Mouse (Mus musculus) hindbrain, postnatal 0 days (tissue): ENCODE data around the gene Mypn. TPM values are rescaled to one million over a fixed set of nuclear protein-coding genes. Genes with fewer than 3 reads are reported as not detected.

ENCODE experiments used
- ATAC-seq: fragments of 200-750 bp; cut with Nextera tagmentation; 2 replicates; pipeline ENCODE4 v1.8.0; 2017; ENCODE audit warnings: mild to moderate bottlenecking, moderate TSS enrichment, moderate library complexity
- DNase-seq: peaks from one replicate; pipeline ENCODE4 v3.0.0-alpha.2; 2015; ENCODE audit warnings: low spot score
- H3K27ac ChIP-seq: fragments of 300-500 bp; sonication (generic); 2 replicates; pipeline ENCODE4 v1.5.1; 2014; ENCODE audit warnings: mild to moderate bottlenecking
- H3K27me3 ChIP-seq: fragments of 300-500 bp; sonication (generic); 2 replicates; pipeline ENCODE4 v1.6.1; 2014; ENCODE audit warnings: low read length, mixed read lengths; ENCODE audit not compliant: insufficient read depth
- H3K36me3 ChIP-seq: fragments of 300-500 bp; sonication (generic); 2 replicates; pipeline ENCODE4 v1.6.1; 2014; ENCODE audit warnings: low read length, mixed read lengths; ENCODE audit not compliant: insufficient read depth
- H3K4me1 ChIP-seq: fragments of 300-500 bp; sonication (generic); 2 replicates; pipeline ENCODE4 v1.6.1; 2014; ENCODE audit warnings: antibody characterized with exemption, low read length, mixed read lengths; ENCODE audit not compliant: insufficient read depth
- H3K4me2 ChIP-seq: fragments of 300-500 bp; sonication (generic); 2 replicates; pipeline ENCODE4 v1.6.1; 2014; ENCODE audit warnings: low read depth, mild to moderate bottlenecking, low read length, moderate library complexity, mixed read lengths
- H3K4me3 ChIP-seq: fragments of 300-500 bp; sonication (generic); 2 replicates; pipeline ENCODE4 v1.5.1; 2014; ENCODE audit warnings: low read length
- H3K9ac ChIP-seq: fragments of 300-500 bp; sonication (generic); replicated peaks from 2 replicates; pipeline ENCODE4 v1.6.1; 2014; ENCODE audit warnings: mild to moderate bottlenecking, low read length, moderate library complexity, mixed read lengths
- H3K9me3 ChIP-seq: fragments of 300-500 bp; sonication (generic); 2 replicates; pipeline ENCODE4 v1.6.1; 2016; ENCODE audit warnings: low read length, mixed read lengths
- CTCF ChIP-seq: IDR thresholded peaks from 2 replicates; pipeline ENCODE4 v1.5.1; 2016; ENCODE audit warnings: antibody characterized with exemption, control low read depth, low read depth
- WGBS: fragments of 180-500 bp; shearing (Covaris S2); extraction: QIAGEN DNeasy Blood & Tissue Kit; methylation state at CpG from one replicate; pipeline ENCODE4 v1.1.7; 2014; 5-methylcytosine and 5-hydroxymethylcytosine counted together
- polyA plus RNA-seq: library from polyadenylated mRNA; unstranded; fragments of >200 nt; fragmentation: Nextera tagmentation; extraction: Ambion mirVana; gene quantifications from 2 replicates; pipeline ENCODE4 v1.2.1, GENCODE M21; 2015
- total RNA-seq: library from RNA; depleted of rRNA; stranded (reverse); fragments of >200 nt; gene quantifications from 2 replicates; pipeline ENCODE4 v1.2.3, GENCODE M21; 2014; rRNA removed

Gene Mypn
- 0.16 and 3.0 TPM in 2 replicates for total RNA-seq
- polyA plus RNA-seq = 0.71 and 0.79 TPM in 2 replicates

DNA sequence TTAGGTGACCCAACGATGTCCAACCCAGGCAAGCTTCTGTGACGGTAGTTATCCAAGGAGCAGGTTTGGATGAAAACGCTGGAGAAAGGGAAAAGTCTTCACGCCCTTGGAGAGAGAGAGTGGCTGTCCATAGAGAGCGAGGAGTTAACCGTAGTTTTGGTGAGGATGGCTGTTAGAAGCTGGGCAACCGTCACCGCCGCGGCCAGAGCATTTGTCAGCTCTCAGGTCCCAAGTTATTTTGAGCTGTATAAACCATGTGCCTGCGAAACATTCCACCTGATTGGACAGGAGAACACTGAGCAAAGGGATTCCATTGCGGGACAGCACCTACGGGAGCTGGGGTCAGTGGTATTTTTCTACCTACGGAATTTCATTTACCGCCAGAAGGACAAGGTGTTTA, at the start of gene Mypn:
Gene Mypn, minus strand, starts transcription at position 225 of the 400 bp plus-strand sequence.
- WGBS = 89% methylated on average over 15 of the region's 15 CpGs
- no peaks in the 10 kb centered on the region for H3K36me3 ChIP-seq
- no peaks in the 10 kb centered on the region for H3K9me3 ChIP-seq
- H3K9ac ChIP-seq = no peak within 1 kb of the TSS
- no peak for ATAC-seq
- no peak within 1 kb of the TSS for H3K4me2 ChIP-seq
- no peak within 1 kb of the TSS for H3K27ac ChIP-seq
- H3K4me1 ChIP-seq = no peaks in the 10 kb centered on the region
- no peak for DNase-seq
- TF ChIP-seq CTCF = no peak
- no peak within 1 kb of the TSS for H3K4me3 ChIP-seq
- no peaks in the 10 kb centered on the region for H3K27me3 ChIP-seq

GRCm38 (mm10) chr10:63248421-63248820, 44.7 kb upstream of the Mypn start:
- no peak overlapping the region for H3K27ac ChIP-seq
- H3K9ac ChIP-seq = no peak overlapping the region
- H3K36me3 ChIP-seq = no peaks in the 10 kb centered on the region; the same call in 1 of the 2 replicates
- H3K27me3 ChIP-seq = no peaks in the 10 kb centered on the region
- ATAC-seq = no peak
- H3K4me2 ChIP-seq = no peak overlapping the region
- DNase-seq = no peak
- WGBS = 93% methylated on average over 6 of the region's 6 CpGs
- TF ChIP-seq CTCF = no peak
- H3K9me3 ChIP-seq = no peaks in the 10 kb centered on the region
- no peak overlapping the region for H3K4me3 ChIP-seq
- H3K4me1 ChIP-seq = no peaks in the 10 kb centered on the region

- no peak overlapping the region for H3K4me2 ChIP-seq
- no peaks in the 10 kb centered on the region; the same call in 1 of the 2 replicates for H3K36me3 ChIP-seq
- no peak overlapping the region for H3K4me3 ChIP-seq
- DNase-seq = no peak
- 84% methylated on average over 7 of the region's 7 CpGs for WGBS
- H3K27me3 ChIP-seq = no peaks in the 10 kb centered on the region
- H3K9me3 ChIP-seq = no peaks in the 10 kb centered on the region
- no peak overlapping the region for H3K9ac ChIP-seq
- peaks cover 3% of the 10 kb centered on the region for H3K4me1 ChIP-seq
- H3K27ac ChIP-seq = no peak overlapping the region
- no peak for ATAC-seq
- TF ChIP-seq CTCF = no peak
Observed at GRCm38 (mm10) chr10:63247457-63247856, 43.7 kb upstream of the Mypn start.

DNA sequence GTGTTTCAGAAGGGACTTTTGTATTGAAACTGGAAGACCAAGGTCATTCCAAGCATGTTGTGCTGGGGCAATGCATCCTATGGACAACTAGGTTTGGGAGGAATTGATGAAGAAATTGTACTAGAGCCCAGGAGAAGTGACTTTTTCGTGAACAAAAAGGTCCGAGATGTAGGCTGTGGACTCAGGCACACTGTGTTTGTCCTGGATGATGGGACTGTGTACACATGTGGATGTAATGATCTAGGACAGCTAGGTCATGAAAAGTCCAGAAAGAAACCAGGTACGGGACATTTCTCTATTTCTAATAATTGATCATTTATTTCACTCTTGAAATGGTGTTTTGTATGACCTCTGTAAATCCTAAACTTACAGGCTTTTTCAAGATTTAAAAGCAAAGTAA, 42.1 kb upstream of the Mypn start:
- 89% methylated on average over 3 of the region's 3 CpGs for WGBS
- no peak overlapping the region for H3K9ac ChIP-seq
- H3K4me3 ChIP-seq = no peak overlapping the region
- no peak overlapping the region for H3K4me2 ChIP-seq
- DNase-seq (no peak), ATAC-seq (no peak)
- no peaks in the 10 kb centered on the region for H3K27me3 ChIP-seq
- peaks cover 5% of the 10 kb centered on the region for H3K4me1 ChIP-seq
- H3K27ac ChIP-seq = no peak overlapping the region
- no peaks in the 10 kb centered on the region; the same call in 1 of the 2 replicates for H3K36me3 ChIP-seq
- TF ChIP-seq CTCF = no peak
- H3K9me3 ChIP-seq = no peaks in the 10 kb centered on the region

- Histone ChIP-seq H3K4me2 (peak overlapping the region; percentile 84), H3K9ac (peak overlapping the region; percentile 85), H3K9me3 (no peaks in the 10 kb centered on the region), H3K36me3 (no peaks in the 10 kb centered on the region), H3K27me3 (no peaks in the 10 kb centered on the region), H3K27ac (0 out of 2 replicates have a peak overlapping the region, but pooled peaks have one; percentile 87), H3K4me3 (peak overlapping the region; percentile 92), H3K4me1 (peaks cover 5% of the 10 kb centered on the region)
- WGBS = 14% methylated on average over 5 of the region's 5 CpGs
- ATAC-seq (no peak), DNase-seq (peak; percentile 60)
- TF ChIP-seq CTCF = peak; percentile 52
Observed at GRCm38 (mm10) chr10:63244746-63245145, 41.0 kb upstream of the Mypn start.

- no peak for TF ChIP-seq CTCF
- peak overlapping the region; percentile 85 for H3K9ac ChIP-seq
- ATAC-seq = peak; percentile 85
- DNase-seq = no peak
- H3K4me1 ChIP-seq = peaks cover 5% of the 10 kb centered on the region
- peak overlapping the region; percentile 84 for H3K4me2 ChIP-seq
- H3K9me3 ChIP-seq = no peaks in the 10 kb centered on the region
- H3K27ac ChIP-seq = peak overlapping the region; percentile 87
- WGBS = under 1% methylated on average over 39 of the region's 41 CpGs
- H3K4me3 ChIP-seq = peak overlapping the region; percentile 92
- no peaks in the 10 kb centered on the region for H3K36me3 ChIP-seq
- no peaks in the 10 kb centered on the region for H3K27me3 ChIP-seq
Observed at GRCm38 (mm10) chr10:63244055-63244671, 40.4 kb upstream of the Mypn start.

DNA sequence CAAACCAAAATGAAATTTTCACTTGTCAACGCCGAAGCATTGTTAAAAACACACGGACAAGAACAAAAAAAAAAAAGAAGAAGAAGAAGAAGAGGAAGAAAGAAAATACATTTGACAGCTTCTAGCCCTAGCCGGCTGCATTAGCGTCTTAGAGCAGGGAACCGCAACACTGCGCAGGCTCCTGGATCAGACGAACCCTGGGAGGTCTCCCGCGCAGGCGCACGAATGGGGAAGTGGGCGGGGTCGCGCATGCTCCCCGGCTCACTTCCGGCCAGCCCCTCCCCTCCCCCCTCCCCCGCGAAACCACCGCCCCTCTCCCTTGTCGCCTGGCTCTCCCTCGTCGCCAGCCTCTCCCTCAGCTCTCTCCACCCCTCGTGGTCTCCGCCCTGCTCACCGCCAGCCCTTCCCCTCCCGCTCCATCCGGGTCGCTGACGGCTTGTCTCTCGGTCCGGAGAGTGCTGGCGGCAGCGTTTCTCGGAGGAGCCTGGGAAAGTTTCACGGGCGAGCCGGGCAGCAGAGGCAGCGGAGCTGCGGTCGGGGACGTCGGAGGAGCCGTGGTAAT, 39.8 kb upstream of the Mypn start, which contains the start of gene Herc4:
Gene Herc4, plus strand, starts transcription at position 318 of the 562 bp plus-strand sequence.
- TF ChIP-seq CTCF = no peak
- under 1% methylated on average over 37 of the region's 44 CpGs for WGBS
- ATAC-seq (peak; percentile 100), DNase-seq (peak; percentile 98)
- Histone ChIP-seq H3K4me2 (peak within 1 kb of the TSS; percentile 84), H3K36me3 (no peaks in the 10 kb centered on the region), H3K4me1 (peaks cover 5% of the 10 kb centered on the region), H3K4me3 (peak within 1 kb of the TSS; percentile 92), H3K27me3 (no peaks in the 10 kb centered on the region), H3K27ac (peak within 1 kb of the TSS; percentile 87), H3K9me3 (no peaks in the 10 kb centered on the region), H3K9ac (peak within 1 kb of the TSS; percentile 85)
